Mouse (Mus musculus): ENCODE data around the gene Zfp365.

Gene Zfp365

DNA sequence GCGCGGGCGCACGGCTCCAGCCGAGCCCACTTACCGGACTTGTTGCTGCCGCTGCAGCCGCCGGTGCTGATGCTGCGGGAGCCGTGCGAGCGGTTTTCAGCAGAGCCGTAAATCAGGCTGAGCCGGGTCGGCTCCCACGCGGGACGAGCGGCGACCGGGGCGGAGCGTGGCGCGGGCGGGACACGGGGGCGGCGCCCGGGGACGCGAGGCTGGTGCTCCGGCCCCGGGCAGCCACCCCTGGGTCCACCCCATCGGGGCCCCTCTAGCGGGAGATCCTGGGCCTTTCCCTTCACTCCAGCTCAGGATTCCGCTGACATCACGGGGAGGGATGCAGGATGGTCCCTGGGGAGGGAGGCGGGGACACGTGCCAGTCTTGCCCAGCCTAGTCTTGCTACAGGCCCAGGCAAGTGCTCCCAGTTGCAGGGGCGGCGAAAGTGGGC, at the start of gene Zfp365:
Gene Zfp365, minus strand, starts transcription at position 326 of the 440 bp plus-strand sequence.
- peak; percentile 97 for DNase-seq

DNA sequence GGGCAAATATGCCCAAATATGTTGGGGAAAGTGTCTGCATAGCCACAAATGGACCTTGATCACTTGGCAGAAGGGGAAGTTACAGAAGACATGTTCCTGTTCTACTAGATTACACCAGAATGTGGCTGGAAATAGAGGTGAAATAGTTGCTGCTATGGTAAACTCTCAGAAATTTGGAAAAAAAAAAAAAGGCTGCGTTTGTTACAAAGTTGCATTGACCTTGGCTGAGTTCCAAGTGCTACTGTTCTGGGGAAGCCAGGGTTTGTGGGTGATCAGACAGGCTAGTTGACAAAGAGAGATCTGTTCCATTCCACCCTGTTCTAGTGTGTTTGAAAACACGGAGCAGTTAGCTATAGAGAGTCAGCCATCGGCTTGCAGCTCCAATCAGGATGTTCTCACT, 47.5 kb upstream of the Zfp365 start:
- DNase-seq, result no peak

DNA sequence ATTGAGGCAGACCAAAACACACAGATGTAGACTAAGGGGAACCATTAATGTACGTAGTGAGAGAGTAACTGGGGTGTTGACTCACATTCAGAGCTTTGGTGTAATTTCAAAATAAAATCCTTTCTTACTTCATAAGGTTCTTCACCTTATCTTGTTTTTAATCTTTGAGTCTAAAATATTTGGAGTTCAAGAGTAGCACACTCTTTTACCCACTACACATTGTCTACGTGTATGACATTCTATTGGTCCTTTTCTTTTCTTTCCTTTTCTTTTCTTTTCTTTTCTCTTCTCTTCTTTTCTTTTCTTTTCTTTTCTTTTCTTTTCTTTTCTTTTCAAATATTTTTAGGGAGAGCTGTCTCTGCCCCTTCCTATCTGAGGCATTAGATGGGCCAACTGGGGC, 43.5 kb upstream of the Zfp365 start:
- no peak for DNase-seq

DNA sequence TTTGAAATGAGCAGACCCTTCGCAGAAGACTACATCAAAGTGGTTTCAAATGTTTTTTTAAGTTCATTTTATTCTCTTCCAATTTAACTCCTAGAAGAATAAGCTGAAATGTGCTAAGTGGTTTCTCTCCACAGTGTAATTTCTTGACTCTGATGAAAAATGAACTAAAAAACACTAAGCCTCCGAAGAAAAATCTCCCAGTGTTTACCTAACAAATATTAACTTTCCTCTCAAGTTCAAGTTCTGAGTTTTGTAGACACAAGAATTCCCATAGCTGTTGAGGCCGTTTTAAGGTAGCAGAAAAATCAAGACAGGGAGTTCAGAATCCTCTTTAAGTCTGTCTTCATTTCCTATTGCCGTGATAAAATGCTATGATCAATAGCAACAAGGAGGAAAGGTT, 39.2 kb upstream of the Zfp365 start:
- no peak for DNase-seq

DNA sequence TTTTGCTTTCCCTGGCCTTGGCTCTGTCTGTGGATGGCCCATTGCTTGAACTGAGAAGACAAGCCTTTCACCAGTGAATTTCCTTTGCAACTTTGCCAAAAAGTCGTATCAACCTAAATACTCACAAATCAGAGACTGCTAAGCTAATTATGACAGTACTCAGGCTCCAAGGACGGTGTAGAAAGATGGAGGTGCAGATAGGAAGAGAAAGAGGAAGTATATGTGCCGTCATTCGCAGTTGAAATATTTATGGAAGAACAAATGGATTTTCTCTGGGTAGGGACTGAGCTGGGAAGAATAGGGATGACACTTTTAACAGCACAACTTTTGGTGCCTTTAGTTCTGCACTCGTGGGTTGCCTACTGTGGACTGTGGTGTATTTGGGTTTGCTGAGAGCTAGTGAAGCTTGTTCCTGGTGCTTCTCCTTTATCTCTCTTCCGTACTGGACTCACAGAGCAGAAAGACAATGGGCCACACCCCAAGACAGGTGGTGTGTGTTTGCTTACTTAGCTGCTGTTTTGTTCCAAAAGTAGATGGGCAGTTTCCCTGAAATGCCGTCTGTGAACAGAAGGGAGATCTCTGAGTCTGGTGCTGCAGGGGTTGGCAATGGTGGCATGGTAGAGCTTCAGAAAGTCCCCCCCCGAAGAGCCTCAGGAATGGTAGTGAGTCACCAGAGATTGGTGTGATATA, 37.7 kb upstream of the Zfp365 start:
- DNase-seq, result no peak

DNA sequence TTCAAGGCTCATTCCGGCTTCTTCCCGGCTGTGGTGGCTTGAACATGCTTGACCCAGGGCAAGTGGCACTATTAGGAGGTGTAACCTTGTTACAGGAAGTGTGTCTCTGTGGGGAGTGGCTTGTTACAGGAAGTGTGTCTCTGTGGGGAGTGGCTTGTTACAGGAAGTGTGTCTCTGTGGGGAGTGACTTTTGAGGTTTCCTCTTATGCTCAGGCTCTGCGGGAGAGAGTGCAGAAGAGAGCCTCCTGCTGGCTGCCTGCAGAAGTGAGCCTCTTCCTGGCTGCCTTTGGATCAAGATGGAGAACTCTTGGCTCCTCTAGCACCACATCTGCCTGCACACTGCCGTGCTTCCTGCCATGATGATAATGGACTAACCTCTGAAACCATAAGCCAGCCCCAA, 31.1 kb upstream of the Zfp365 start:
- no peak for DNase-seq

DNA sequence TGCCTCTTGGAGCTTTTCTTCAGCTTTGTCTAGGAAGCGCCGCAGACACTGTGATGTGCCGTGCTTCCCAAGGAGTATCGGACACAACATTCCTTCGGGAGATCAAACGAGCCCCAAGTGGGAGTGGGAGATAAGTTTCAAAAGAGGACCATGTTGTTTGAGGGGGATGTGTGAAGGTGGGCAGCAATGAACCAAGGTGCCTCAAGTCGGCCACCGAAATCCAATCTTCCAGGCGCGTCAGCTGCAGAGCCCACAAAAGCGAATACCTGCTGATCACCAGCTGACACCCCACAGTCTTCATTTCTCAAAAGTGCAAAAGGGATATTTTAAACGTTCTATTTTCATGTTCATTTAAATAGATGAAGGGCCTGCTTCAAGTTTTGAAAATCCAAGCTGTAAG, 27.1 kb upstream of the Zfp365 start:
- peak; percentile 84 for DNase-seq

DNA sequence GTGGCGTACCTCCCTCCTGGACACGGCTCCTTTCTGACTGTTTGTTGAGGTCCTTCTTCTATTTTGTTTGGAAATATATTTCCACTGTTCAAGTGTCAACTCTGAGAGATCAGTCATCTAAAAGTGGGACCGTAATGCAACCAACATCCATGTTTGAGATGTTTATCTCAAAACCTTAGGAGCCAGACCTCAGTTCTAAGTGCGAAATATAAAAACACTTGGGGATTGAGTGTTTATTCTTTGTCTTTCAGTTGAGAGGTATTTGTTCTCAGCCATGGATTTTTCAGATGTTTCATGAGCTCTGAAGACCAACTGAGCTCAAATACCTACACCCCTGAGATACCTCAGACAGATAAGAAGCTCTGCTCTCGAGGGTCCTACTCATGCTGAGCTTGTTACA, 25.3 kb upstream of the Zfp365 start:
- DNase-seq, result no peak

DNA sequence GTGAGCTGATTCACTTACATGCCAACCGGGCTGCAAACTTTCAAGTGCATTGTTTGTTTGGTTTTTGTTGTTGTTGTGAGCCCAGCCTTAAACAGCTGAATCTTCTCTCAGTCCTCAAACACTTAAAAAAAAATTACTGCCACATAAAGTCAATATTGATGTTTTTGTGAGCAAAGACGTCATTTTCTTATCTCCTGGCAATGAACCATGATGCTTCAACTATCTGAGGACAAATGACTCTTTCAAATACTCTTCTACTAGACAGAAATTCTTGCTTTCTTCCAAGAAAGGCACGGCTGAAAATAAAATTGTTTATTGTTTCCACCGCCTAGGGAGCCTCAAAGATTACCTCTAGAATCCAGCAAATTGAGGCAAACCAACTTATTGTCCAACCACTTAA, 24.5 kb upstream of the Zfp365 start:
- DNase-seq, result no peak

DNA sequence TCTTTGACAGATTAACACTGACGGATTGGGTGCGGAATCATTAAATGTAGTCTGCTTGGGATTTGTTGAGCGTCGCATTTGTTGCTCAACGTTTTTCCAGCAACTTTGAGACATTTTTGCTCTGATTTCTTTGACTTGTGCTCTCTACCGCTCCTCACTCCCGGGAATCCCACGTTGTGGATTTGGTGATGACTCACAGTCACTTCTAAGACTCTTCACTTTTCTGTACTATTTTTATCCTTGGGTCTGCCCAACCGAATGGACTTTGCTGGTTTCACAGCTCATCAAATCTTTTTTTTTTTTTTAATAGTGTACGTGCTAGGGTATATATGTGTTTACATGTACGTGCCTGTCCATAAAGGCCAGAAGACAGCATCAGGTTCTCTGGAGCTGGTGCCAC, 20.3 kb upstream of the Zfp365 start:
- DNase-seq, result no peak

DNA sequence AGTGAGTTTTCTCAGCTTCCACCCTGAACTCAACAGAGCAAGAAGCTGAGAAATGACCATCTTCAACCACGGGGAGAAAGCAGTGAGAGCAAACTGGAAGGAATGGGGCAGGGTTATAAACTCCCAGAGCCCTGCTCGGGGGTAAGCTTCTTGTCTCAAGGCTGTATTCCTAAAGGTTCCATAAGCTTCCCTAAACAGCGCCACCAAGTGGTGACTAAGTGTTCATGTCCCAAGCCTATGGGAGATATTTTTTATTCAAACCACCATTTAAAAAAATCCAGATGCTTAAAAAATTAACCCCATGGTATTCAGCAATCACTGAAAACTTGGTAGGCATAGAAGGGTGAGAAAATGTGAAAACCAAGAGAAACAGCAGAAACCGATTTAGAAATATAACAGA, 18.9 kb upstream of the Zfp365 start:
- no peak for DNase-seq

DNA sequence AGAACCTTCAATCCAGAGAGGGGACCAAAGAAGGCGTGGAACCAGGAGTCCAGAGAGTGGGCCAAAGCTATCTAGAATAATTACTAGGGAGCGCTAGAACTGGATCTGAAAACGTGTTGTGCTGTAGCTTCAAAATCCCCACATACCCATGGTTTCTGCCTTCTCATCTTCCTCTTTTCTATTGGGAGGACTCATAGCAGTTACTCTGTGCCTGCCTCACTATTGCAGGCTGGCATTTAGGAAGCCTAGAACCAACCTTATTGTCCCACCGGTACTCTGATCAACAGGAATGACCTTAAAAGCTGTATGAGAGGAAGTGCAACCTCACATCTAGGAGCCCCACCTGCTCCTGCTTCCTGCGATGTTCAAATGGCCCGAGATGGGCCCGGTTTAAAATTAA, 16.1 kb upstream of the Zfp365 start:
- DNase-seq, result peak; percentile 4

DNA sequence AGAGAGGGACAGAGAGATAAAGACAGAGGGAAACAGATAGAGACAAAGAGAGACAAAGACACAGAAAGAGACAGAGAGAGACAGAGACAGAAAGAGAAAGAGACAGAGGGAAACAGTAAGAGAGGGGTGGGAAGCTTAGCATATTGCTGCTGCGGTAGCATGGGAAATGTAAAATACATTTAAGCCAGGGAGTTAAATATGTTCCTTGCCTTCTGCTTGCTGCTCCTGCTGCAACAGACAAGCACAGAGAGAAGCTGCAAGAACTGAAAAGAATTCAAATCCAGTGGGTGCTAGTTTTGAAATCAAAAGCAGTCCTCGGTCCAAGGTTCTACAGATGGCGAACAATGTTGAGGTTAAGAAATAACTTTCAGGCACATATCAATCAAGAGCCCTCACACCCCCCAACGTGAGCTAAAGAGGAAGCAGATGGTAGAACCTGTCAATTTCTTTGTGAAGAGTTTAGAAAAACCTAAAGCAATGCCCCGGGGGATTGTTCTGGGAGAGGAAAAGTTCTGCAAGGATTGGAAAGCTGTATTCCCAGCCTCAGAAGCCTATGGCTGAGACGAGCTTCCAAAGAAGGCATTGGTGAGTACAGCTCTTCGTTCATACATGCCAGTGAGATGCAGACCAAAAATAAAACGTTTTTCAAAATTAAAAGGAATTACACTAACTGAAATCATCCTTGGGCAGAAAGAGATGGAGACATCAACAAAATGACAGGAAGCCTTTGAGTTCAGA, 15.4 kb upstream of the Zfp365 start:
- peak; percentile 23 for DNase-seq

DNA sequence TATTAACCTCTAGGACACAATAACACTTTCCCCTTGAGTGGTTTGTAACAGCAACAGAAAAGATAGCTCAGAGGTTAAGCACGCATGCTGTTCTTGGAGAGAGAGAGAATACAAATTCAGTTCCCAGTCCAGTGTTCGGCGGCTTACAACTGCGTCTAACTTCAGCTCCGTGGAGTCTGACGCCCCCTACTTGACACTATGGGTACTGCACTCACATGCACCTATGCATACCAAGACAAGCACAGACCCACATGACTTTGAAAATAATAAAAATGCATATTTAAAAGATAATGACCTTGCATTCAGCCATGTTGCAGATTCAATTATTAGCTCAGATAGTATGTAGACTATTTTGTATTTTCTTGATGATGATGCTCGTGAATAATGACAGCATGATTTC, 11.6 kb upstream of the Zfp365 start:
- DNase-seq, result no peak

DNA sequence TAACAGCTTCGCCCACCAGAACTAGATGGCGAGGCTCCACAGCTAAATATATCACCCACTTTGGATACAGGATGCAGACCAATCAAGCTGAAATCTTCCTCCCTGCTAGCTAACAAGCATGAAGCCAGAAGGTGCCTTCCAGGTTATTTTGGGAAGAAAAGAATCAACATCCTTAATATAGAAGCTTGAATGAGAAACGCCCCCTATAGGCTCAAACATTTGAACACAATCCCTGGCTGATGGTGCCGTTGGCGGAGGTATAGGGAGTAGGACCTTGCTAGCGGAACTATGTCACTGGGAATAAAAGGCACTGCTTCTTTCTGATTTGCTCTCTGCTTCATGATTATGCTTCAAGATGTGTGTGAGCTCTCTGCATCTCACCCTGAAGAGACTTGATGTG, 9.3 kb upstream of the Zfp365 start:
- DNase-seq, result no peak

DNA sequence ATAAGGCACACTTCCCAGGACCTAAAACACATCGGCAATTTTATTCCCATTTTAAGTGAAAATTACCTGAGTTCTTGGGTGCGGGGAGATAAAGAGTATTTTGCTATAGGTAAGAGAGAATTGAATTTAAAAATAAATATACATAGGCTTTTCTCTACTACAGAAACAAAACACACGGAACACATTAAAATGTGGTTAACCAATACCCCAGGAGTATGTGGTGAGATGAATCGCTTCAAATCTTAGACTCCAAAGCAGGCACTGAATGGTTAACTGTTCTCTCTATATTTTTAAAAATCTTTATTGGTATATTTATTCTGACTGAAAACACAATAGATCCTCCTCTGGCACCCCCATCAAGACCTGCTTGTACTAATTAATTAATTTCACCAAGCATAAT, 7.2 kb upstream of the Zfp365 start:
- DNase-seq, result no peak

DNA sequence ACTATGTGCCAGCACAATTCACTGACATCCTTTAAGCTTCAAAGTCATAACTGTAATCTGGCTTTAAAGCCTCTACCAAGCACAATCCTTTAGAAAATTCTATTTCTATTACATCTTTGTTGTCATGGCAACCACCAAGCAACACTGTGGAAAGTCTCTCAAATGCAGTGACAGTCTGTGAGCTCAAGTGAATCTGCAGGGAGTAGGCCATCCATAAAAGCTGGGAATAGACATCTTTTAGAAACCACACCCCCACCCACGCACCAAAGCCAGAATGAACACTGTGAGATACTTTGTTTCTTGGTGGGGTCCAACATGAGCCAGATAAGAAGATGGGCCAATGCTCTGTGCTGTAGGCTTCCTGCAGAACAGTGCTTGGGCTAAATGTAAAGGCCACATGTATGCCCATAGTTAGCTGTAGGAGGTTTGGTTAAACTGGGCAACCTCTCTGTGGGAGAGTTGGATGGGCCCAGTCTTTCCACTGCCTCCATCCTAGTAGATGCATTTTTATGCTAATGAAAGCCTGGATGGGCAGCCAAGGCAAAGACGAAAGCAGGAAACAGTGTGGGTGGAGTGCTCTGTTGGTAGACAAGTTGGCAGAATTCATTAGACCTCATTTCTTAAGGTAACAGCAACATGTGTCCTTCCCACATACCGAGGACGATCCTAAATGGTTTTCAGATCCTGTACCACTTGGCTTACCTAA, 5.9 kb upstream of the Zfp365 start:
- peak; percentile 33 for DNase-seq

DNA sequence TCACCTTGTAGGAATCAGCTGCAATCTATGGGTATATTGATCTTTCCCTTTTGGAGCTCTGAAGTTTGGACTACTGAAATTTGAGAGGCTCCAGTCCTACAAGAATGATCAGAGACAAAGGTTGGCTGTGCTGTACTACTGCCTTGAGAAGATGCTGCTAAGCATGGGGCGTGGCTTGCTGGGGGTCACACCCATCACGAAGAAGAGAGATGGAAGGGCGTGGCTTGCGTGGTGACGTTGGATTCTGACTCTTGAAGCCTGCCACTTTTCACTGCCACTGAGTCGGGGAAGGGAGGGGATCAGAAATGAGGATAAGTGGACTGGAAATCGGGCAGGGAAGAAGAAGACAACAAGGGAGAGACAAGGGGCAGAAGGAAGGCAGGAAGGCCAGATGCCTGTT, 4.9 kb upstream of the Zfp365 start:
- peak; percentile 57 for DNase-seq

DNA sequence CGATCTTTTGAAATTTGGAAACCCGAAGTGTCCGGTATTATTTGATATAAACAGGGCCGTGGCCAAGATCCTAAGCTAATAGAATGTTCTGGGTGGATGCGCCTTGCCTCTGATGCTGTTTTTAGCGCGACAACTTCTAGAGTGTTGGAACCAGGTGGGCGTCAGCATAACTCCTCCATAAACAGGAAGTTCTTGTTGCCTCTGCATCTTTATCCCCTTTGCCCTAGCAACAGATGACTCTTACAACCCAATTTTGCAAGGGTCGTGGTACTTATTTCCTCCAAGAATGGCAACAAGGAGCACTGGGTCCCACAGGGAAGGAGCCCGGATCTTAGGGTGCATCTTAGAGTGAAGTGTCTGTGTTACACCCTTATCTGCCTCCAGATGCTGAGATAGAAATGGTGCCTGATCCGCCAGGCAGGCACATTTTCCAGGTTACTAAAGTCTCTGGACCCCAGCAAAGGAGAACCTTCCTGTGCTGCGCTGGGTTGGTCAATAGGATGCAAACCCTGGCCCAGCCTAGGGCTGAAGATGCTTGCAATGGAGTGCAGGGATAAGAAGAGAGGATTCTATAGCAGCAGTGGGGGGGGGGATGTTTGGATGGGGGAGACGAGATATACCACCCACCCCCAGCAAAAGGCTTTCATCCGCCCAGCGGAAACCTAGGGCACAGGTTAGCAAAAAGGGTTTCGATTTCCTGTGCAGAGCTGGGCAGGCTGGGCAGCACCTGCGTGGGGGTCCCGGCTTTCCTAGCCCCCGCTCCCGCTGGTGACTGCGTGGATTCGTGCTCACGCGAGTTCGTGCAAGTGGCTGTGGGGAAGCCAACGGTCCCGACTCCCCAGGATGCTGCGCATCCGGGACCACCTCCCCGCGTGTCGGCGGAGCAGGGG, 770 bp downstream of the Zfp365 start:
- peak; percentile 68 for DNase-seq

DNA sequence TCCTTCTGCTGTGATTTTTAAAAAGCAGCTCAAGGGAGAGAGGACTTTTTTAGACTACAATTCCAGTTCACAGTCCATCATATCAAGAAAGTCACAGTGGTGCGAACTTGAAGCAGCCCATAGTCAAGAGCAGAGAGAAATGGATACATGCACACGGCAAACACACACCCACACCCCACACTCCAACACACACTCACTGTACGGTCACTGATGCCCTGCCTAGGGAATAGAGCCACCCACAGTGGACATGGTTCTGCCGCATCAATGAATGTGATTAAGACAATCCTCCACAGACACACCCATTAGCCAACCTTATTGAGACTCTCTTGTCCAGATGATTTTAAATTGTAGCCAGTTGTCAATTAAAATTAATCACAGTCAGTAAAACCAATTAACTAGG, 4.5 kb downstream of the Zfp365 start:
- peak; percentile 57 for DNase-seq

DNA sequence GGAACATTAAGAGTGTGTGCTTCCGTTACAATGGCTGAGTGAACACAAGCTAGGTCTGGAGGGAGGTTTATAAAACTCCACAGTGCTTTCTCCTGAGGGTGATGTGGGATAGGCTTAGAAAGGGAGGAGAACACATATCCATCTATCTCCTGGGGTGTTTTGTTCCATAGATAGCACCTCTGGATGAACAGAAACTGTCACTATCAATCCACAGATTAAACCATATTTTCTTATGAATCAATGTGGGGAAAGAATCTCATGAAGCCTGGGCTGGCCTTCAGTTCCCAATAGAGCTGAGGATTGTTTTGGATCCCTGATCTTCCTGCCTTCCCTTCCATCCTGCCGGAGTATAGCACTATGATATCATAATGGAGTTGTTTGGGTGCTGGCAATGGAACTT, 5.5 kb downstream of the Zfp365 start:
- DNase-seq, result peak; percentile 58

DNA sequence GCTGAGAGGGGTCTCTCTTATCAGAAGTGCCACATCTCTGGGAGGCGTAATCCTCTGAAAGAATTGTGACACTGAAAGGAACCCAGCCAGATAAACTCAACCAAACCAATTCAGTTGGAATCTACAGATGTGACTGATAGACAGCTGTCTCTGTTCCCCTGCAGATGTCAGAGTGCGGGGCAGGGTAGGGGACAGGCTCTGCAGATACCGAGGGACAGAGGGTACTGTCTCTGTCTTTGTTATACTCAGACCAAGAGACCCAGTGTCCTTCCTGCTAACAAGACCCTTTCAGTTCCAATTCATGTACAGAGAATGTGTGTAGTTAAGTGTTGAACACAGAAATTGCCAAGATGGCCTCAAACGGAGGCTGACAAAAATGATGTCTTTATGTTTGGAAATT, 6.4 kb downstream of the Zfp365 start:
- peak; percentile 25 for DNase-seq

DNA sequence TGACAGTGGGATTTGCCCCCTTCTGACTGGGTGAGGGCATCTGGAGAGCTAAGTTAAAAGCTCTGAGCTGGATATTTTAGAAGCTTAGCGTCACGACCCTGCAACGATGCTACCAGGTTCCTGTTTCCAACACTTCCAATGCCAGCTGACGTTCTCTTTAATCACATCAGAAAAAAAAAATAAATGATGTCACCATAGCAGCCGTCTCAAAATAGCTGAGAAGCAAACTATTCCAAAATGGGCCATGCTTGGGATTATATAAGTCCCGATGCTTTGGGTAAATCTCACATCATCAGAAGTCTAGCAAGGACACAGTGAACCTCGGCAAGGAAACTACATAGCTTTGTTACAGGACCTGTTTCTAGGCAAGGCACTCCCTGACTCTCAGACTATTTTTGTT, 9.1 kb downstream of the Zfp365 start:
- DNase-seq, result peak; percentile 62

Data from heart, adult 11 months (tissue).